Comparison of ENCODE assay signal across 9 mouse cellular contexts in genomic region chr12:86804308-86804700, GRCm38 (mm10).
DNase-seq lines count a peak whose midpoint lies in the region; ATAC-seq and TF ChIP-seq lines count a peak whose summit lies in the region.
"Had no signal": no experiment of that assay in that cellular context is flagged by ENCODE, and none has a peak within 500 bp of the region (broad histone marks: within the 10 kb centered on the region; RNA-seq: fewer than 3 reads in every experiment).

No protein-coding gene starts in this region.

- no peak for TF ChIP-seq CTCF in kidney, postnatal 0 days (IDR thresholded peaks at IDR 0.05; ENCODE audit: low read depth)

- H3K36me3 ChIP-seq in kidney, postnatal 0 days (ENCODE audit: insufficient read depth, low read length), result no peaks in the 10 kb centered on the region
- H3K36me3 ChIP-seq in embryonic facial prominence, embryonic 14.5 days (ENCODE audit: control insufficient read depth, insufficient read depth, low read length), result no peaks in the 10 kb centered on the region
- H3K36me3 ChIP-seq in myocyte (ENCODE audit: control insufficient read depth, insufficient read depth), result no peaks in the 10 kb centered on the region
- H3K36me3 ChIP-seq in liver, embryonic 11.5 days (ENCODE audit: control insufficient read depth, insufficient read depth, low read length), result no peaks in the 10 kb centered on the region

- peak; percentile 62 for DNase-seq in kidney, postnatal 0 days (ENCODE audit: low spot score)
- no peak for DNase-seq in kidney, postnatal 36 days
- peak; percentile 68 for DNase-seq in embryonic facial prominence, embryonic 14.5 days (ENCODE audit: low spot score)
- peak; percentile 72 for DNase-seq in heart, postnatal 4 days
- no peak for DNase-seq in liver, embryonic 11.5 days (ENCODE audit: low spot score)
- DNase-seq in thymus, adult 18-20 months, result no peak

- no peaks in the 10 kb centered on the region for H3K79me2 ChIP-seq in myocyte (ENCODE audit: control insufficient read depth, insufficient read depth)

- ATAC-seq in kidney, postnatal 0 days (replicated peaks; ENCODE audit: low FRiP score, low read depth), result no peak
- ATAC-seq in embryonic facial prominence, embryonic 14.5 days (ENCODE audit: low read depth), result no peak
- ATAC-seq in liver, embryonic 11.5 days (replicated peaks; ENCODE audit: low FRiP score), result no peak
- ATAC-seq in megakaryocyte-erythroid progenitor cell, adult 5-6 weeks (replicated peaks; ENCODE audit: low FRiP score, low TSS enrichment, poor library complexity, severe bottlenecking), result no peak

- H3ac ChIP-seq in myocyte (ENCODE audit: control insufficient read depth, insufficient read length), result no peak overlapping the region

- no peaks in the 10 kb centered on the region for H3K9me3 ChIP-seq in kidney, postnatal 0 days (replicated peaks; ENCODE audit: low read length)
- H3K9me3 ChIP-seq in embryonic facial prominence, embryonic 14.5 days (ENCODE audit: control insufficient read depth, low read length), result no peaks in the 10 kb centered on the region
- no peaks in the 10 kb centered on the region for H3K9me3 ChIP-seq in liver, embryonic 11.5 days (ENCODE audit: control insufficient read depth, low read length)

- H3K9ac ChIP-seq in kidney, postnatal 0 days (ENCODE audit: low read depth, low read length), result no peak overlapping the region
- no peak overlapping the region for H3K9ac ChIP-seq in embryonic facial prominence, embryonic 14.5 days (ENCODE audit: low read depth, low read length)
- H3K9ac ChIP-seq in liver, embryonic 11.5 days (ENCODE audit: low read depth, low read length), result no peak overlapping the region
- H3K9ac ChIP-seq: liver, embryonic 14.5 days had no signal

- no peak for TF ChIP-seq POLR2A in myocyte (IDR thresholded peaks at IDR 0.05; ENCODE audit: insufficient read length, low read depth)

- no peaks in the 10 kb centered on the region for H3K27me3 ChIP-seq in kidney, postnatal 0 days (ENCODE audit: insufficient read depth, low read length)
- no peaks in the 10 kb centered on the region for H3K27me3 ChIP-seq in embryonic facial prominence, embryonic 14.5 days (replicated peaks; ENCODE audit: control insufficient read depth, insufficient read depth, low read length)
- no peaks in the 10 kb centered on the region for H3K27me3 ChIP-seq in myocyte (ENCODE audit: control insufficient read depth, insufficient read depth, insufficient read length)
- peaks cover 5% of the 10 kb centered on the region; the same call in 1 of the 2 replicates for H3K27me3 ChIP-seq in liver, embryonic 11.5 days (replicated peaks; ENCODE audit: control insufficient read depth, insufficient read depth, low read length)

- H3K27ac ChIP-seq in kidney, postnatal 0 days, result peak overlapping the region; percentile 87
- peak overlapping the region; percentile 53 for H3K27ac ChIP-seq in embryonic facial prominence, embryonic 14.5 days (replicated peaks; ENCODE audit: low read depth, low read length)
- H3K27ac ChIP-seq in liver, embryonic 11.5 days (ENCODE audit: low read depth, low read length), result no peak overlapping the region
- H3K27ac ChIP-seq: liver, embryonic 14.5 days had no signal

- 21% methylated on average over 4 of the region's 4 CpGs for WGBS in kidney, postnatal 0 days
- 17% methylated on average over 3 of the region's 4 CpGs for WGBS in embryonic facial prominence, embryonic 14.5 days
- 42% methylated on average over 4 of the region's 4 CpGs for WGBS in liver, embryonic 11.5 days

- peaks cover 64% of the 10 kb centered on the region for H3K4me1 ChIP-seq in kidney, postnatal 0 days (replicated peaks; ENCODE audit: insufficient read depth, low read length)
- H3K4me1 ChIP-seq in embryonic facial prominence, embryonic 14.5 days (ENCODE audit: control insufficient read depth, insufficient read depth, low read length), result peaks cover 82% of the 10 kb centered on the region
- H3K4me1 ChIP-seq in liver, embryonic 11.5 days (replicated peaks; ENCODE audit: control insufficient read depth, insufficient read depth, low read length), result peaks cover 54% of the 10 kb centered on the region

- no peak overlapping the region for H3K4me2 ChIP-seq in kidney, postnatal 0 days (ENCODE audit: low read length)
- H3K4me2 ChIP-seq in embryonic facial prominence, embryonic 14.5 days (ENCODE audit: low read depth, low read length), result 0 out of 2 replicates have a peak overlapping the region, but pooled peaks have one; percentile 5
- peak overlapping the region; percentile 61 for H3K4me2 ChIP-seq in myocyte (ENCODE audit: low read depth)
- H3K4me2 ChIP-seq in liver, embryonic 11.5 days, result no peak overlapping the region

- no peak overlapping the region for H3K4me3 ChIP-seq in kidney, postnatal 0 days (replicated peaks; ENCODE audit: low read depth, low read length)
- no peak overlapping the region for H3K4me3 ChIP-seq in embryonic facial prominence, embryonic 14.5 days (ENCODE audit: low read depth, low read length)
- no peak overlapping the region for H3K4me3 ChIP-seq in myocyte
- H3K4me3 ChIP-seq in liver, embryonic 11.5 days (ENCODE audit: low read depth, low read length), result no peak overlapping the region

TF ChIP-seq in myocyte, 11 proteins besides CTCF, POLR2A, EP300 and RAD21:
- peak; percentile 8 for TF ChIP-seq TCF12 (IDR thresholded peaks at IDR 0.05; ENCODE audit: insufficient read depth, poor library complexity, severe bottlenecking)
- TF ChIP-seq SRF (IDR thresholded peaks at IDR 0.05; ENCODE audit: control insufficient read depth, insufficient read length, low read depth), result no peak
- peak; percentile 50 to 85 (median 79) for TF ChIP-seq MYOD1 (IDR thresholded peaks at IDR 0.05; ENCODE audit: control insufficient read depth in 1 of 3, insufficient read length in 2 of 3, low read depth in 2 of 3)
- TF ChIP-seq MYOG (IDR thresholded peaks at IDR 0.05; ENCODE audit: control insufficient read depth in 1 of 3, insufficient read depth in 1 of 3, insufficient read length in 2 of 3, low read depth in 2 of 3), result peak in 1 of 3 experiments; percentile 75
- no peak for TF ChIP-seq USF1 (IDR thresholded peaks at IDR 0.05; ENCODE audit: low read depth)

Comparison
In these comparisons a context has a peak if more than half of its experiments do, and no peak if none do; other contexts are left out.
1. DNase-seq: peak in kidney, postnatal 0 days (single experiment), embryonic facial prominence, embryonic 14.5 days (single experiment) and heart, postnatal 4 days (single experiment); none in kidney, postnatal 36 days (0 of 2), liver, embryonic 11.5 days (single experiment) and thymus, adult 18-20 months (0 of 2).
2. H3K4me2 ChIP-seq: peak in embryonic facial prominence, embryonic 14.5 days (single experiment) and myocyte (single experiment); none in kidney, postnatal 0 days (single experiment) and liver, embryonic 11.5 days (single experiment).